In genomic region chr8:123235520-123236497, GRCm38 (mm10) we compare ENCODE assay signal across 8 mouse cellular contexts. TPM values are rescaled to one million over a fixed set of nuclear protein-coding genes. Genes with fewer than 3 reads are reported as not detected.
DNase-seq lines count a peak whose midpoint lies in the region; ATAC-seq lines count a peak whose summit lies in the region.

Gene Spata2l, minus strand, starts transcription at chr8:123236233.

- WGBS in hindbrain, embryonic 12.5 days = 2% methylated on average over 56 of the region's 57 CpGs

- peaks cover 23% of the 10 kb centered on the region for H3K4me1 ChIP-seq in hindbrain, embryonic 12.5 days

- peak within 1 kb of the TSS; percentile 75 for H3K4me2 ChIP-seq in hindbrain, embryonic 12.5 days (replicated peaks)

- peak within 1 kb of the TSS; percentile 41 for H3K4me3 ChIP-seq in hindbrain, embryonic 12.5 days

- H3K36me3 ChIP-seq in hindbrain, embryonic 12.5 days = 0 out of 2 replicates have a peak, but pooled peaks cover 3% of the 10 kb centered on the region

- H3K9ac ChIP-seq in hindbrain, embryonic 12.5 days = peak within 1 kb of the TSS; percentile 52

- peak; percentile 74 for ATAC-seq in hindbrain, embryonic 12.5 days (ENCODE audit: low FRiP score)

- H3K27ac ChIP-seq in hindbrain, embryonic 12.5 days = no peak within 1 kb of the TSS

- H3K27me3 ChIP-seq in hindbrain, embryonic 12.5 days = peaks cover 44% of the 10 kb centered on the region

- H3K9me3 ChIP-seq in hindbrain, embryonic 12.5 days (replicated peaks) = no peaks in the 10 kb centered on the region

- DNase-seq in R1 (ENCODE audit: low read depth, low spot score) = peak; percentile 94
- peak; percentile 84 to 87 for DNase-seq in cerebellum, postnatal 14 days
- peak; percentile 77 to 80 for DNase-seq in frontal cortex, postnatal 14 days (ENCODE audit: low spot score in 2 of 2)
- DNase-seq in layer of hippocampus, postnatal 25 days (ENCODE audit: extremely low spot score in 1 of 2, low spot score in 1 of 2) = peak; percentile 67 to 75
- DNase-seq in lung, postnatal 14 days = peak; percentile 87
- DNase-seq in ovary, postnatal 36 days (ENCODE audit: low spot score) = peak; percentile 87
- peak; percentile 97 for DNase-seq in thymus, postnatal 25 days

RNA-seq across cellular contexts. Expression of gene Spata2l, which starts in this region (rescaled TPM):
- polyA plus RNA-seq in hindbrain, embryonic 12.5 days (2016; fragmentation: Nextera tagmentation; extraction: Ambion mirVana) = 2.8 and 3.1 TPM in 2 replicates
- 10 to 100 TPM; 85.7 to 94.3 TPM for total RNA-seq in layer of hippocampus, postnatal 25 days (2021)
